Mouse (Mus musculus) mouse embryonic stem cell (cell line): ENCODE measurements around the gene Oit3.

ENCODE experiments used
- in situ Hi-C, 2 experiments: fragments of 300-500 bp; cut with MboI; formaldehyde crosslinking; loops; 1 replicate in 1 of 2; 3 replicates in 1 of 2; pipeline ENCODE4 v1.14.3; 2019 to 2020; ENCODE audit warnings: low sequenced_read_pairs in 2 of 2, low pct_unique_long_range_greater_than_20kb in 1 of 2, mixed read lengths in 1 of 2; ENCODE audit not compliant: unreplicated experiment in 1 of 2

Gene Oit3

GRCm38 (mm10) chr10:59441735-59442134, at the start of gene Oit3:
Gene Oit3 (minus strand): TSS chr10:59441778.
- in situ Hi-C loops = no loop called here

- in situ Hi-C loops = no loop called here
Measured at GRCm38 (mm10) chr10:59490920-59491319, 49.3 kb upstream of the Oit3 start.

GRCm38 (mm10) chr10:59489411-59489810, 47.8 kb upstream of the Oit3 start:
- in situ Hi-C loops = no loop called here

- in situ Hi-C loops = no loop called here
Measured at GRCm38 (mm10) chr10:59487351-59487750, 45.8 kb upstream of the Oit3 start.

- in situ Hi-C loops = no loop called here
Measured at GRCm38 (mm10) chr10:59484318-59484717, 42.7 kb upstream of the Oit3 start.

DNA sequence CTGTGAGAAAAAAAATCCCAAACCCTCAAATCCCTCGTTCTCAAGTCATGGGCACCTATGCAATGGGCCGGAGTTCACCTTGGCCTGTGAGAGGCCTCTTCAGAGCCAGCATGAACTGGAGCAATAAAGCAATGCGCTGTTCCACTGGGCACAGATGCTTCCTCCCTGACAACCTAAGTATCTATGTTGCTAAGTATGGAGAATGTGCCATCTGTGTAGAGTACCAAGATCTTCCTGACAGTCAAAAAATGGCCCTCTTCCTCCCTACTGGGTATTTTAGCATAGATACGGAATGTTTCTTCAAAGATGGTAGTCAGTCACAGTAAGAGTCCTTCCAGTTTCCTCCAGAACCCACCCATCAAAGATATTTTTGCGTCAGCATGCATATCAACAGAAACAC, 39.8 kb upstream of the Oit3 start:
- in situ Hi-C loops = no loop called here

DNA sequence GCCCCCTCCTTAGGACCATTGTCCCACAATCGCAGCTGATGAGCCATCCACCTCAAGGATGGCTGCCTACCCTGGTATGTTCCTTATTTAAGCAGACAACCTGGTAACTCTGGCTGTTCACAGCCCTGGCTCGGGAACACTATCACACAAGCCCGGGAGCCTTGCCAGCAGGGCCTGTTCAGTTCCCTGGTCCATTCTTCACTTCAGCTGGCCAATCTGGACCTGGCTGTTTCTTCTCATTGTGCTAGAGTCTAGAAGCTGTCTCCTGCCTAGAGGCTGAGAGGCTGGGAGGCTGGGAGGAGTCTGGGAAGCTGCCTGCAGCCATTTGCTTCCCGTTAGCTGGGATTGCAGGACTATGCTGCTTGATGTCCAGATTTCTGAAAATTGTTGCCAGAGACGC, 28.9 kb upstream of the Oit3 start:
- in situ Hi-C loops = no loop called here

DNA sequence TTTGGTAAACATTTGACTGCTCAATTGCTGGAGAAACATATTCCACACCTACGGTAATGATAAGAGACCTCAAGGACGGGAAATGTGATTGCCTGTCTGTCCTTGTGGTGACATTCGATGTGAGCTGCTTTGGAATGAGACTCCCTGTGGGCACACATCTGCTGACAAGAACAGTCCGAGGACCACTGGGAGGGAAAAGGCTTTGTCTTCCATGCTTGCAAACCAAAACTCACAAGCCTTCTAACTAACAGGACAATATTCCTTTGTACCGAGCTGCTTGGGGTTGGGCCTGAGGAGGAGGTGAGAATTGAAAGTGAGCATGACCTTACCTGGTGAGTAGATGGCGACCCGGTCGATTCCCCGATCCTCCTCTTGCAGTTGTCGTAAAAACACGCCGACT, 25.7 kb upstream of the Oit3 start:
- in situ Hi-C loops = no loop called here

- in situ Hi-C loops = no loop called here
Measured at GRCm38 (mm10) chr10:59466626-59467025, 25.0 kb upstream of the Oit3 start.

DNA sequence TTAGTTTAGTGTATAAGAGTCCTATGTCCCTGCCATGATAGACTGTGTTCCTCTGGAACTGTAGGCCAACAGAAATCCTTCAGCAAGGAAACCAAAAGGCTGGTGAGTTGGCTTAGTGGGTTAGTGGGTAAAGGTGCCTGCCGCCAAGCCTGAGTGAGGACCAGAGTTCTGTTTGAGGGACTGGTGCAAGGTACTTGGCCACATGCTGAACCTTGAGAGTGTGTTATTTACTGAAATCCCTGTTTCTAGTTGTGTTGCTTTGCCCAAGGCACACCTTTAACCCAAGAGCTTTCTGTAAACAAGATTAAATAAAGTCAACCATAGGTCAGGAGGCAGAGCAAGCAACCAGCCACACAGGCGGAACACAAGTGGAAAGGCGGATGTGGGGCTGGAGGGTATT, 24.0 kb upstream of the Oit3 start:
- in situ Hi-C loops = no loop called here

DNA sequence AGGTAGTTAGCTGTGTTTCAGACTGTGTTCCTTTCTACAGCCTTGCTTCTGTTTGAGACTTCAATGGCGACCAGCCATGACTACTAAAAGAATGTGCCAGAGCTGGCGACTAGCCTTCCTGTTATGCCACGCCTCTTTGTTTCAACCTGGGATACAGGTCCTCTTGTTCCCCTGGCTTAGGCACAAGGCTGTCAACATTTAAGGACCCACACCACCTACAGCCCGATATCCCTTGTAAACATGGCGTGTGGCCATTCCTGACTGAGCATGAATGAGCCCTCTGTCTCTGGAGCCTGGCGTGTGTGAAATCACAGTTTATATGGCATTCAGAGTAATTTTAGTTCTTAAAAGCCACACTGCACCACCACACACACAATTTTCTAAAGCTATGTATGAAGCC, 20.7 kb upstream of the Oit3 start:
- in situ Hi-C loops = no loop called here

- in situ Hi-C loops = no loop called here
Measured at GRCm38 (mm10) chr10:59459767-59460166, 18.2 kb upstream of the Oit3 start.

GRCm38 (mm10) chr10:59454631-59455030, 13.1 kb upstream of the Oit3 start:
- in situ Hi-C loops = no loop called here

DNA sequence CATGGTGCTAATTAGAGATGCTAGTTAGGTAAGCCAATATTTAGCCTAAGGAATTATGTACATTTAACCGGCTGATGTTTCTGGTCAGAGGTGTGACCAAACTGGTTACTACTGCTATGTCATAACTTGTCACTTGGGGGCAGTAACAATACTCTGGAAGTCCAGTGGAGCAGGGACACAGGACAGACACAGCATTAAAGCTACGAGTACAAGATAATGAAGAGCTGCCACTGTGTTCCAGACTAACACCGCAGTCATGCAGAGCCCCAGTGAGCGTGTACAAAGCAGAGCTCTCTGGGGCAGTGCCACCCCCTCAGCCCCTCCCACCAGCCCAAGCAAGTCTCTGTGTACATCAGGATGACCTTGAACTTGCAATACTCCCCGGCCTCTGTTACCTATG, 10.3 kb upstream of the Oit3 start:
- in situ Hi-C loops = no loop called here

DNA sequence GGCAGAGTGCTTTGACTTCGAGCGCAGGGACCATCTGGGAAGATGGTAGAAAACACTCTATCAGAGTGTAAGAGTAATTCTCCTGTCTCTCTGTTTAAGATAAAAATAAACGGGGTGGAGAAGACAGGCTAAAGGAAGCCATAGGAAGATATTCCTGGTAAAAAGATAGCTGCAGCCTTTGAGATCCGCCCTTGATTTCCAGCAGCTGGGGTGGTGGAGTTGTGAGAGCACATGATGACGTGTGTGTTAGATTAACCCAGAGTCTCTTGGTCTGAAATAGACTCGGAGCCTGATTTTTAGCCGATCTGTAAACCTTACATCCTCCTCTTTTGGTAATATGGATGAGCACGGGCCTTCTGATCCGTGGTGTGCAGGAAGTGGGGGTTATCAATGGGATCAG, 6.0 kb upstream of the Oit3 start:
- in situ Hi-C loops = no loop called here

GRCm38 (mm10) chr10:59446911-59447437, 5.4 kb upstream of the Oit3 start:
- in situ Hi-C loops = no loop called here

DNA sequence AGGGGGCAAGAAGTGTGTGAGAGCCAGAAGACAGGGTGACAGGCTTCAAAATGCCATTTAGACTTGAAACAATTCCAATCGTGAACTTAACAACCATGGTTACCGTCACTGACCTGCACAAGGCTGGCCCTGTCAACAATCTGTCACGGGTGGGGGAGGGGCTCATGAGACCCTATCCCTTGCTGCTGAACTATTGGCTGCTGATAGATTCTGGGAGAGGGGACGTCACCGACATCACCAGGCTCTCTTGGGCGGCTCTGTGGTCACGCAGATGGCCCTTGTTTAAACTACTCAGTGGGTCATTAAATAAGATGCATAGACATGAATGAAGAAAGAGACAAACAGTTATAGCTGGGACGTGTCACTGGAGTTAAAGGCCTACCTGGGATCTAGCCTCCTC, 3.1 kb upstream of the Oit3 start:
- in situ Hi-C loops = no loop called here

DNA sequence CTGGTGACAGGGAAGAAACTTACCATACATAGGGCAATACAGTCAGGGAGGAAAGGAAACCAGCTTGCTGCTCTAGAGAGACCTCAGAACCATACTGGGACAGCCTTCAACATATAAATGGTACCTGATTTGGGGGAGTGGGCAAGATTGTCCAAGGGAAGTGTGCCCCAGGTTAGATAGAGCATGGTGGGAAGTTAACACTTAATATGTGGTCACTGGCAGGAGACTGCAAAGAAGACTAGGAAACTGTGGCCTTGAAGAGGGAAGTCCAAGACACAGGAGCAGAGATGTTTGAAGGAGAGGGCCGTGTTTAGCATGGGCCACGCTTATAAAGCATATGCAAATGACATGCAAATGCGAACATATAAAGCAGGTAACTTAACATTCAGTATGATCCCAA, 2.5 kb upstream of the Oit3 start:
- in situ Hi-C loops = no loop called here

GRCm38 (mm10) chr10:59443212-59443611, 1.6 kb upstream of the Oit3 start:
- in situ Hi-C loops = no loop called here

DNA sequence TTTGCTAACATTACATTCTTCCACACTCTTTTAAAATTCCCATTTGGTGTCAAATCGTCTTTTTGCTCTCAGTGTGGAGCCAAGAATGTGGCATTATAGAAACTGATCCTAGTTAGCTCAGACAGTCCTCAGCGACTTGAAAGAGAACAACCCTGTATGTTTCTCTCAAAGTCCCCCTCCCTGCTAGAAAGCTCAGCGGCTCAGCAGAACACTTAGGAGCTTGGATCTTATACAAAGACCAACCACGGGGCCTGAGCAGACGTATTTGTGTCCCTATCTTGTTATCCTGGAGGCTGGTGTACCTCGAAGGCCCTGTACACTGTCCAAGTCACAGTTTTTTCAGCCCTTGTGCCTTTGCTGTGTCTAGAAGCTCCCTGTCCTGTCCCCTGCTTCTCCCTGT, 1.4 kb downstream of the Oit3 start:
- in situ Hi-C loops = no loop called here

DNA sequence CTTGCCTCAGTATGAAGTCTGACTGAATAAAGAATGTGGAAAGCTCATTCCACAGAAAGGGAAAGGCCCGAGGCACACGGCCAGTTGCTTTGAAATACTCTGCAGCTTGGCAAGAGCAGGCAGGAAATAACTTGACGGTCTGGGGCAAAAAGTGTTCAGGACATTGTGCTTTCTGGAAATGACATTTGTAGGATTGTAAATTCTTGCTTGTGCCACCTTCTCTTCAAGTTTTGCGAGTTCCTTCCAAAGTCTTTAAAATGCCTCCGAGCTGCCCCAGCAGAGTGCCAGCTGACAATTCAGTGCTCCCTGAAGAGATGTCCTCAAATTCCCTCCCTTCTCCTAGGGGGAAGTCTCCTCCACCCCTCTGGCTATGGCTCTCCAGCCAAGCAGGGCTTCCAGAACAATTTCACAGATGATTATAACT, 2.1 kb downstream of the Oit3 start:
- in situ Hi-C loops = no loop called here
